Mouse (Mus musculus) frontal cortex, postnatal 14 days (tissue): ENCODE results near the gene Nol9.
A peak's percentile ranks its signal among the peaks of the same experiment; 100 is the strongest.

ENCODE experiments used
- DNase-seq, 2 experiments: peaks; one replicate each; pipeline ENCODE4 v3.0.0; 2022; ENCODE audit warnings: low spot score in 2 of 2

Gene Nol9

GRCm38 (mm10) chr4:152038985-152039830 lies at the start of gene Nol9:
Nol9 (plus strand) TSS chr4:152039321.
- DNase-seq: peak; percentile 80 to 91

GRCm38 (mm10) chr4:151992091-151992490 lies 47.0 kb upstream of the Nol9 start:
- no peak for DNase-seq

GRCm38 (mm10) chr4:151993035-151993434 lies 46.1 kb upstream of the Nol9 start:
- no peak for DNase-seq

DNA sequence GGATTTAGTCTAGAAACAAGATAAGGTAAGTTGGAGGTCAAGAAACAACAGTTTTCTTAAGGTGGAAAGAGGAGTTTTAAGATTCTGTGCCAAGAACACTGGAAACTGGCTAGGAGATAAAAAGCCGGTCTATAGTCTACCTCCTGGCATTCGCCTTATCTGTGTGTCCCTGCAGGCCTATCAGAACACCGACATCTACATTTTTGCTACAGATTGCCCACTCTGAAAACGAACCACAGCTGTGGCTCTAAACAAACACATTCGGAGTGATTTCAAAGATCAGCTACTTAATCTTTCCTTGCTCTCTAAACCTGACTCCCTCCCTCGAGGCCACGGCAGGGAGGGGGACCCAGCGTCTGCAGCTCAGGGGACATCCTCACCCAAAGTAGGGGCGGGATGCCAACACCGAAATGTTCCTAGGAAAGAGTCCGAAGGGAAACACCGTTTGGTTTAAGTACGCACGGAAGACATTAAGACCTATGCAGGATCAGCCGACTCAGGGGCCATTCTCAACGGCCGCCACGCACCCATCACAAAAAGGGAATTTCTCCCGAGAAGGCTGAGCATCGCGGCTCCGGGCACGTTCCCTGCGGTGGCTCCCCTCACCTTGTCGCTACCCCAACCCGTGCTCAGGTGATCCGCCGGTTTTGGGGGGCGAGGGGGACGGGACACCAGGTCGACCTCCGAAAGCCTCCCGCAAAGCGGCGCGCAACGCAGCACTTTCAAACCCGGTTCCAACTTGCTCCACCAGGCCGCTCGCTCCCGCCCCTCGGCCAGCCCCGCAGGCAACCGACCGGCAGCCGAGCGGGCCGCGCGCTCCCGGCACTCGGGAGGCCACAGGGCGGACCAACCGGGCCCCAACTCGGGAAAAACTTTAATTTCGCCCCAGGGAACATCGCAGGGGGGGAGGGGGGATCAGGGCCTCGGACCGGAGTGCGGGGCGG lies 44.6 kb upstream of the Nol9 start:
- no peak for DNase-seq

- DNase-seq: no peak
Measured at GRCm38 (mm10) chr4:151995371-151996172, 43.5 kb upstream of the Nol9 start.

DNA sequence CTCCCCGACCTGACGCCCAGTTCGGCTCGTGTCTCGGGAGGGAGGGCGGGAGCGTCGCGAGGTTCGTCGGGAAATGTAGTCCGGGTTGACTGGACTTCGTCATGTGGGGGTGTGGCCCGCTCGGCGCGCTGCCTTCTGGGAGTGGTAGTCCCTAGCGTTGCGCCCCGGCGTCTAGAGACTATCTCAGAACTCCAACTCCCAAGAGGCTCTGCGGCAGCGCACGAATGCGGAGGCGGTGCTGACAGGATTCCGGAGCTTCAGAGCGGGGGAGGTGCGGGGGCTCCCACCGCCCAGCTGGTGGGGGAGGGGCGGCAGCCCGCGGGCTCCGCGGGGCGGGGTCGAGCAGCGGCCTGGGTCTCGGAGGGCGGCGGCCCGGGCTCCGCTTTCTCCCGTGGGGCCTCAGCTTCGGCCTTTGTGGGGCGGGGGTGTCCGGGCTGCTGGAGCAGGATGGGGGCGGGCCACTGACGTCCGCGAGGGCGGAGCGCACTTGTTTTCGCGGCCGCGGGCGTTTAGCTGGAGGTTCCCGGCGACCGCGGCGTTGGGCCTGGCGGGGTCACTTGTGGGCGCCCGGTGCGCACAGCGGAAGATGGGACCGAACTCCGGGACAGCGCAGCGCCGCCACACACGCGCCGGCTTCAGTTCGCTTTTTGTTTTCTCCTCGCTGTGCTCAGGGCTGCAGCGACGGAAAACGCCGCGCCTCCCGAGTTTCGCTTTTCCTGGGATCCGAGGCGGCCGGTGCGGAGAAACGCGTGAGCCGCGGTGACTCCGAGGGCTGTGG lies 42.8 kb upstream of the Nol9 start, which contains the start of gene Phf13:
TSS of gene Phf13 (minus strand) at position 86 of the 778 bp plus-strand sequence.
- DNase-seq: peak; percentile 97 to 98

DNA sequence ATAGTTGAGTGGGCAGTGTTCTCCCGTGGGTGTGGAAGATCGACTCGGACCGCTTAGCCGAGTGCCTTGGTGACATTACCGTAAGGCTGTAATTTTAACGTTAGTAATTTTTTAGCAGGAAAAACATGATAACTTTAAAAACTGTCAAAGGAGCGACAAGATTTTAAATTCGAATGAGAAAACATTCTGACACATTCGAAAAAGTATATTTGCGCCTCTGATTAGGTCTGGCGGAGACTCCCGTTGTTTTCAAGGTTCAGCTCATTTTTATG lies 42.2 kb upstream of the Nol9 start:
- no peak for DNase-seq

- no peak for DNase-seq
Measured at GRCm38 (mm10) chr4:151997701-151998100, 41.4 kb upstream of the Nol9 start.

DNA sequence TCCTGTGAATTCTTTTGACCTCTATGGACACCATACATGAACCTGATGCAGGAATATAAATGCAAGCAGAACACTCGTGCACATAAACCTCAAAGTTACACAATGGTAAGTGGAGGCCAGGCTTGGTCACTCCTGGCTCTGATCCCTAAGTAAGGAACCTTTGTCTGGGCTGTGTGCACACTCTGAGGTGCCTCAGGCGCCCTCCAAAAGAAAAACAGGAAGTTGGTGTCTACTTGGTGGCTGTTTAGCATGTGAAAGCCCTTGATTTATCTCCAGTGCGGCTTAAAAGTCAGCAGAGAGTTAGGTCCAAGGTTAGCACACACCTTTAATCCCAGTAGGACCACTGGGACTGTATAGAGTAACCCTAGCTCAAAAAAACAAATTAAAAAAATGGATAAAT lies 39.6 kb upstream of the Nol9 start:
- DNase-seq: no peak

DNA sequence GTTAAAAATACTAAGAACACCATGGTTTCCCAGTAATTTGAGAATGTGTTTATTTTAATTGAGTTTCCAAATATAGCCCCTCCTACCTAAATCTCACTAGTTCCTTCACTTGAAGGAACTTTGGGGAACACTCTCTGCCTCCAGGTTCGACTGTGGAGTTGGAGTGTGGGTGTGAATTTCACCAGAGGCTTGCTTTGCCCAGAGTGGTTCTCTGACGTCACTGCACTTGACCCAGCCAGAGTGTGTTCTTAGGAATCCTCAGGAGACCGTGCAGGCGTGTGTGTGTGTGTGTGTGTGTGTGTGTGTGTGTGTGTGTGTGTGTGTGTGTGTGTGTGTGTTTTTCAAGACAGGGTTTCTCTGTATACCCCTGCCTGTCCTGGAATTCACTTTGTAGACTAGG lies 38.2 kb upstream of the Nol9 start:
- DNase-seq: no peak

GRCm38 (mm10) chr4:152001335-152001734 lies 37.8 kb upstream of the Nol9 start:
- no peak for DNase-seq

- DNase-seq: no peak
Measured at GRCm38 (mm10) chr4:152002063-152002462, 37.1 kb upstream of the Nol9 start.

GRCm38 (mm10) chr4:152006137-152006536 lies 33.0 kb upstream of the Nol9 start:
- no peak for DNase-seq

DNA sequence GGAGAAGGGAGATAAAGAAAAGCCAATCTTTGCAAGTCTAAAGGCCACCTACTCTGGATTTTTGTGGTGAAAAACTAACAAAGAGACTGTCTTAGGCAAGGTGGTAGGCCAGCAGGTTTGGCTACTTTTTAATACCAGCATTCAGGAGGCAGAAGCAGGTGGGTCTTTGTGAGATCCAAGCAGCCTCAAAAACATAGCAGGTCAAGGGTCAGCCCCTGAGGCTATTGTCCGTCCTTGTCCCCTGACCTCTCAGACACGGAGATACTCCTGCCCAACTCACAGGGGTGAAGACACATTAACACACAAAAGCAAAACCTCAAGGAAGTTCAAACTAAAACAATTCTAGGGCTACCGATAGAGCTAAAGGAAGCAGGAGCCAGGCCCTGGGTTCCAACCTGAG lies 32.3 kb upstream of the Nol9 start:
- peak in 1 of 2 experiments; percentile 18 for DNase-seq

DNA sequence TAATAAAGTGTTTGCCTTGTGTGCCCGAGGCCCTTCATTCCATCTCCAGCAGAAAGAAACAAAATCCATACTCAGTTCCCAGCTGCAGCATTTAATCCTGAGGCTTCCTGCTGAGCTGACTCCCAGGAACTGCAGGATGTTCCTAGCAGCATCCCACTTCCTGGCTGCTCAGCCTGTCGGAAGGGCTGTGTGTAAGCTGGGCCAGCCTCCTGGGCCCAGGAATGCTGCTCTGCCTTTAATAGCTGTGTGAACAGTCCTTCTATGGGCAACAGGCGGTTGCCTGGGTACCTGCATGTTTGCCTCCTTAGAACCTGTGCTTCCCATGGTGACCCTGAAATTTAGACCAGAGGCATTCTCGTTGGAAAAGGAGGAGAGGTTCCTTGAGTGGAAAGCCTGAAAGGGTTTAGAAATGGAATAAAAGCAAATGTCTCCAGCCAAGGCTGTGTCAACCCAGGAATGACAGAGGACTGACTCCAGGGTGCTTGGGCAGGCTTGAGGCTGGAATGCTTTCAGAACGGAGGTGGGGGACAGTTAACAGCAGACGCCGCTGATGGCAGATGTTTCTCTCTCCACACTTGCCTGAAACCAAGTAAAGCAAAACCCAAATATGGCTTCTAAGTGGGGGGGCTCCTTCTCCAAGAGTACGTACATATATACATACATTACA lies 31.5 kb upstream of the Nol9 start:
- peak in 1 of 2 experiments; percentile 19 for DNase-seq

DNA sequence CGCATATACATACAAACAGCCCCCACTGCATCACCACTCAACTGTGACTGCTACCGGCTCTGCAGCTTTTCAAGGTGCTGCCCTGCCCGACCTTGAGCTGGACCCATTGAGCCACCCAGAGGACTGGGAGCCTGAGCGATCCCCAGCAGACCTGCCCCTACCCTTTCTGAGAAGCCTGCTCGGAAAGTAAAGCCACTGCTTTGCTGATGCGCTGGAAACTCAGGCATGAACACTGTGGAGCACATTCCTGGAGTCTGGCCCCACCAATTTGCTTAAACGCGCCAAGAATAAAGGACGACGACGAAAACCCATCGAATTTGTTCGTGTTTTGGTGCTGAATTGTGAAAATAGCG lies 31.0 kb upstream of the Nol9 start:
- no peak for DNase-seq

GRCm38 (mm10) chr4:152008622-152009075 lies 30.5 kb upstream of the Nol9 start, which contains the start of gene Klhl21:
Klhl21 (plus strand) TSS chr4:152008803.
- peak; percentile 87 to 91 for DNase-seq

DNA sequence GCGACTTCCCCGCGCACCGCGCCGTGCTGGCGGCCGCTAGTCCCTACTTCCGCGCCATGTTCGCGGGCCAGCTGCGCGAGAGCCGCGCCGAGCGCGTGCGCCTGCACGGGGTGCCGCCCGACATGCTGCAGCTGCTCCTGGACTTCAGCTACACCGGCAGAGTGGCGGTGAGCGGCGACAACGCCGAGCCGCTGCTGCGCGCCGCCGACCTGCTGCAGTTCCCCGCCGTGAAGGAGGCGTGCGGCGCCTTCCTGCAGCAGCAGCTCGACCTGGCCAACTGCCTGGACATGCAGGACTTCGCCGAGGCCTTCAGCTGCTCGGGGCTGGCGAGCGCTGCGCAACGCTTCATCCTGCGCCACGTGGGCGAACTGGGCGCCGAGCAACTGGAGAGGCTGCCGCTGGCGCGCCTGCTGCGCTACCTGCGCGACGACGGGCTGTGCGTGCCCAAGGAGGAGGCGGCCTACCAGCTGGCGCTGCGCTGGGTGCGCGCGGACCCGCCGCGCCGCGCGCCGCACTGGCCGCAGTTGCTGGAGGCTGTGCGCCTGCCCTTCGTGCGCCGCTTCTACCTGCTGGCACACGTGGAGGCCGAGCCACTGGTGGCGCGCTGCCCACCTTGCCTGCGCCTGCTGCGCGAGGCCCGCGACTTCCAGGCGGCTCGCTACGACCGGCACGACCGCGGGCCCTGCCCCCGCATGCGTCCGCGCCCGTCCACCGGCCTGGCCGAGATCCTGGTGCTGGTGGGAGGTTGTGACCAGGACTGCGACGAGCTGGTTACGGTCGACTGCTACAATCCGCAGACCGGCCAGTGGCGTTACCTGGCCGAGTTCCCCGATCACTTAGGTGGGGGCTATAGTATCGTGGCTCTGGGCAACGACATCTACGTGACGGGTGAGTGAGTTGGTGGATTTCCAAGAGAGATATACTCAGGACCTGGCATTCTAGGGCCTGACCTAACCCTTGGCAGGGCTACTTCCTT lies 29.8 kb upstream of the Nol9 start:
- peak; percentile 62 to 64 for DNase-seq

- DNase-seq: no peak
Measured at GRCm38 (mm10) chr4:152010091-152010706, 28.9 kb upstream of the Nol9 start.
